Mouse (Mus musculus) inflammation-experienced regulatory T-cells (primary cell): ENCODE results near the gene Apon. TPM values are rescaled to one million over a fixed set of nuclear protein-coding genes. Genes with fewer than 3 reads are reported as not detected.

Experiments used
- polyA plus RNA-seq, 2 experiments: library from polyadenylated mRNA; unstranded; fragments of 100-300 nt; shearing (Covaris generic); gene quantifications; one replicate each; pipeline ENCODE4 v1.2.1; 2017

Apon gene
- not detected for polyA plus RNA-seq

DNA sequence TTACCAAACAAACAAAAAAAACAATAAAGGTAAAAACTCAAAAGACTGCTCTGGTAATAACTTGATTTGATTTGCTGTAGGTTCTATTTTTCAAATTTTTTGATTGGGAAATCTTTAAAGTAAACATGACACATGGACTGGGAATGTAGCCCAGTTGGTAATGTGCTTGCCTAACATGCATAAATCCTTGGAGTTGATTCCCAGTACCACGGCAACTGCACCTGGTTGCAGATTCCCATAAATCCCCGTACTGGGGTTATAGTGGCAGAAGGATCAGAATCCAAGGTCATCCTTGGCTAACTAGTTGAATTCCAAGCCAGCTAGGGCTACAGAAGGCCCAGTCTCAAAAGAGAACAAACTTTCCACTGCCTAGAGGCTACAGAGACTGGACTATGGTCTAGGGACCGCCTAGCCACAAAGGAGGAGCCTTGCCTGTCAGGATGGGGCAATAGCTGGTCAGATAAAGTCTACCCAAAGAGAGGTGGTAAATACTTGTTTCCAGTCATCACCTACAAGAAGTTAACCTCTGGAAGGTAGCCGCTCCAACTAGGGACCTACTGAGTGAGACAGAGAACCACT is at the start of gene Apon:
Gene Apon, plus strand, starts transcription at position 420 of the 579 bp plus-strand sequence.

GRCm38 (mm10) chr10:128211390-128212108 is 42.3 kb upstream of the Apon start, which contains the start of gene Spryd4:
Spryd4 (minus strand) TSS chr10:128211807.

GRCm38 (mm10) chr10:128225538-128225937 is 28.4 kb upstream of the Apon start, which contains the start of gene Mip:
Mip (plus strand) TSS chr10:128225838.

GRCm38 (mm10) chr10:128231697-128232419 is 22.0 kb upstream of the Apon start, which contains the start of gene Timeless:
Timeless (plus strand) TSS chr10:128232065.

DNA sequence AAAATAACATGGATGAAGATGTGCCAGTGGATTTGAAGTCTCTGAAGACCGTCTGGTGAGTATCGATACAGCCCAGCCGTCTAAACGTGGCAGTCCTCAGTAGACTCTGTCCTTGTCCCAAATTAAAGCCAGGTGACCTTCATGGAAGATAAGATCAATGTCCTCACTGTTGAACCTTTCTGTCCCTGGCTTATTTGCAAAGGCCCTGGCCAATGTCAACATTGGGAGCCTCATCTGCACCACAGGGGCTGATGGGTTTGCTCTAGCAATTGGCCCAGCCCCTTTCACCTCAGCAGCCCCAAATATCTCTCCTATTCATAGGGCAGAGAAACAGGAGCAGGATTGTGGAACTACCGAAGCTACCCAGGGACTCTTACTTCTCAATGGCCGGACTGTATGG is 14.5 kb downstream of the Apon start, which contains the start of gene Apof:
Gene Apof, plus strand, starts transcription at position 301 of the 400 bp plus-strand sequence.

GRCm38 (mm10) chr10:128270287-128270841 is 16.5 kb downstream of the Apon start, which contains the start of gene Stat2:
Stat2 (plus strand) TSS chr10:128270559.

GRCm38 (mm10) chr10:128298702-128299171 is 44.8 kb downstream of the Apon start, which contains the start of gene Il23a:
Il23a (minus strand) TSS chr10:128298752.

DNA sequence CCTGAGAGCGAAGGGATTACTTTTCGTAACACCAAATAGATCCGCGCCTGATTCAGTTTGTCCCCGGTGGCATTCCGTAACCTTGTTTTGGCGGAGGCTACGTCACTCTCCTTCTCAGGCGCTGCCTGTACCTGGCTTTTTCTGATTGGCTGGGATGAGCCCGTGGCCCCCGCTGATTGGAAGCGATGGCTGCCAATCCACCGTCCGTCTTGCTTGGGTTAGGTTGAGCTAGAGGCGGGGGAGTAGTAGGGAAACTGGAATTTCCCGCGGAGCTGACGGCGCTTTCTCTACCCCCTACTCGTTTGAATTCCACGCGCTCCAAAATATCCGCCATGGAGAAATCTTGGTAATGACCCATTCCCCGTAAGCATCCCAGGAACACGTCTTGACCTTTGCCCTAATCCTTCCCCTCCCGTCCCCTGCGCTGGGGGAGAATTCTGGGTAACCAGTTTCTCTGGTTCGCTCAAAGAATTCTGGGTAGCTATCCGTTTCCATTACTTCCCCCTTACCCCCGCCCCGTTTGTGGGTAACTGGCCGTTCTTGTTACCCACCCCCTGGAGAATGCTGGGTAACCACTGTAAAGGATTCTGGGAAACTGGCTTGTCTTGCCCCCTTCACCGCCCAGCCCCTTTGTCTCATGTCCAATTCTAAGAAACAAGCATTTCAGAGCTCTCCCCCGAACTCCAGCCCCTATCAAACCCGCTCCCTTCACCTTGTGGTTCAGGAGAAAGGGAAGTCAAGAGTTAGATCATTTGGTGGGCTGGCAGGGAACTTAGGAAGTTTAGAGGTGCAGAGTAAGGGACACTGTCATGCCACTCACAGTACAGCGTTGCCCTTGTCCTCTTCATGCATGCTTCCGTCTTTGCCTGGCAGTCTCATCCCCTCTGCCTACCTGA is 49.5 kb downstream of the Apon start, which contains the start of gene Pan2:
Gene Pan2, plus strand, starts transcription at position 210 of the 896 bp plus-strand sequence.

Other genes with a start within 250 kb of the Apon start
- gene Hsd17b6, start 246.5 kb upstream of the Apon start, polyA plus RNA-seq, result not detected
- 10 to 100 TPM; 15.8 to 19.5 TPM for gene Prim1, start 238.9 kb upstream of the Apon start, polyA plus RNA-seq
- 100 to 1,000 TPM; 440 to 504 TPM for gene Naca, start 218.5 kb upstream of the Apon start, polyA plus RNA-seq
- 100 to 1,000 TPM; 128 to 151 TPM for gene Ptges3, start 195.1 kb upstream of the Apon start, polyA plus RNA-seq
- gene Atp5b, start 170.8 kb upstream of the Apon start, polyA plus RNA-seq, result 1,000 to 10,000 TPM; 1,050 to 1,147 TPM
- gene Baz2a, start 162.5 kb upstream of the Apon start, polyA plus RNA-seq, result 10 to 100 TPM; 54.8 to 63.6 TPM
- gene Rbms2, start 73.8 kb upstream of the Apon start, polyA plus RNA-seq, result 10 to 100 TPM; 28.7 to 30.5 TPM
- gene Gls2, start 59.6 kb upstream of the Apon start, polyA plus RNA-seq, result under 1 TPM; 0.52 to 0.61 TPM
- 10 to 100 TPM; 14.3 to 22.4 TPM for gene Spryd4, start 42.3 kb upstream of the Apon start, polyA plus RNA-seq
- under 1 TPM in 1 of 2 experiments, not detected in 1; 0.18 TPM for gene Mip, start 28.3 kb upstream of the Apon start, polyA plus RNA-seq
- gene Timeless, start 22.0 kb upstream of the Apon start, polyA plus RNA-seq, result 10 to 100 TPM; 19.0 to 23.0 TPM
- gene Apof, start 14.6 kb downstream of the Apon start, polyA plus RNA-seq, result not detected
- gene Stat2, start 16.5 kb downstream of the Apon start, polyA plus RNA-seq, result 10 to 100 TPM; 66.3 to 70.6 TPM
- gene Il23a, start 44.7 kb downstream of the Apon start, polyA plus RNA-seq, result under 1 TPM in 1 of 2 experiments, not detected in 1; 0.54 TPM
- 10 to 100 TPM; 39.5 to 50.2 TPM for gene Pan2, start 49.2 kb downstream of the Apon start, polyA plus RNA-seq
- 100 to 1,000 TPM in 1 of 2 experiments, 10 to 100 TPM in 1; 89.0 to 132 TPM for gene Cnpy2, start 68.4 kb downstream of the Apon start, polyA plus RNA-seq
- 100 to 1,000 TPM; 153 to 176 TPM for gene Cs, start 83.6 kb downstream of the Apon start, polyA plus RNA-seq
- 10 to 100 TPM; 26.8 to 30.6 TPM for gene Coq10a, start 114.9 kb downstream of the Apon start, polyA plus RNA-seq
- 1 to 10 TPM; 6.3 to 6.5 TPM for gene Ankrd52, start 123.0 kb downstream of the Apon start, polyA plus RNA-seq
- gene Slc39a5, start 147.1 kb downstream of the Apon start, polyA plus RNA-seq, result not detected
- 100 to 1,000 TPM; 116 to 123 TPM for gene Nabp2, start 157.4 kb downstream of the Apon start, polyA plus RNA-seq
- gene Rnf41, start 157.6 kb downstream of the Apon start, polyA plus RNA-seq, result 10 to 100 TPM; 37.5 to 41.8 TPM
- 100 to 1,000 TPM; 111 to 120 TPM for gene Smarcc2, start 205.2 kb downstream of the Apon start, polyA plus RNA-seq
- 1,000 to 10,000 TPM; 1,313 to 1,615 TPM for gene Myl6, start 240.0 kb downstream of the Apon start, polyA plus RNA-seq
- 1 to 10 TPM; 2.7 to 4.7 TPM for gene Myl6b, start 244.6 kb downstream of the Apon start, polyA plus RNA-seq